Mouse (Mus musculus) lung, adult 2 months (tissue): ENCODE results near the gene Tnfaip8l2.

ENCODE experiments used
- CTCF ChIP-seq: fragments of 200-500 bp; IDR thresholded peaks from 2 replicates; pipeline ENCODE4 v1.5.1; 2011; ENCODE audit warnings: mild to moderate bottlenecking, low read length, control low read depth; ENCODE audit not compliant: insufficient read depth
- POLR2A ChIP-seq: fragments of 200-500 bp; IDR thresholded peaks from 2 replicates; pipeline ENCODE4 v1.6.1; 2011; ENCODE audit warnings: low read depth, mild to moderate bottlenecking, control low read depth, low read length, borderline replicate concordance; ENCODE audit errors: extremely low read depth

- TF ChIP-seq POLR2A (no peak), CTCF (no peak)
Measured at GRCm38 (mm10) chr3:95164840-95165239, 22.7 kb upstream of the Tnfaip8l2 start.
